Mouse (Mus musculus) embryonic fibroblast, embryonic 13.5 days (primary cell): ENCODE measurements around the gene Atp4b.

Source experiments
- CTCF ChIP-seq: IDR thresholded peaks from 2 replicates; pipeline ENCODE4 v1.5.1; 2011; ENCODE audit warnings: mild to moderate bottlenecking, control low read depth, low read length, moderate library complexity, borderline replicate concordance; ENCODE audit not compliant: insufficient read depth
- POLR2A ChIP-seq: IDR thresholded peaks from 2 replicates; pipeline ENCODE4 v1.6.1; 2011; ENCODE audit warnings: low read depth, mild to moderate bottlenecking, control low read depth, low read length, moderate library complexity

- TF ChIP-seq POLR2A (peak; percentile 71), CTCF (no peak)
Observed at GRCm38 (mm10) chr8:13338255-13338860, 58.3 kb downstream of the Atp4b start, which contains the start of gene Tfdp1.
